Mouse (Mus musculus) mouse trophoblast stem cell (cell line): ENCODE measurements around the gene Sh3bp5l.

Experiments used
- in situ Hi-C, 2 experiments: fragments of 300-500 bp; cut with MseI, MboI; formaldehyde crosslinking; loops; 2 replicates in 1 of 2; 3 replicates in 1 of 2; pipeline ENCODE4 v1.15.1; 2025

The Sh3bp5l gene

DNA sequence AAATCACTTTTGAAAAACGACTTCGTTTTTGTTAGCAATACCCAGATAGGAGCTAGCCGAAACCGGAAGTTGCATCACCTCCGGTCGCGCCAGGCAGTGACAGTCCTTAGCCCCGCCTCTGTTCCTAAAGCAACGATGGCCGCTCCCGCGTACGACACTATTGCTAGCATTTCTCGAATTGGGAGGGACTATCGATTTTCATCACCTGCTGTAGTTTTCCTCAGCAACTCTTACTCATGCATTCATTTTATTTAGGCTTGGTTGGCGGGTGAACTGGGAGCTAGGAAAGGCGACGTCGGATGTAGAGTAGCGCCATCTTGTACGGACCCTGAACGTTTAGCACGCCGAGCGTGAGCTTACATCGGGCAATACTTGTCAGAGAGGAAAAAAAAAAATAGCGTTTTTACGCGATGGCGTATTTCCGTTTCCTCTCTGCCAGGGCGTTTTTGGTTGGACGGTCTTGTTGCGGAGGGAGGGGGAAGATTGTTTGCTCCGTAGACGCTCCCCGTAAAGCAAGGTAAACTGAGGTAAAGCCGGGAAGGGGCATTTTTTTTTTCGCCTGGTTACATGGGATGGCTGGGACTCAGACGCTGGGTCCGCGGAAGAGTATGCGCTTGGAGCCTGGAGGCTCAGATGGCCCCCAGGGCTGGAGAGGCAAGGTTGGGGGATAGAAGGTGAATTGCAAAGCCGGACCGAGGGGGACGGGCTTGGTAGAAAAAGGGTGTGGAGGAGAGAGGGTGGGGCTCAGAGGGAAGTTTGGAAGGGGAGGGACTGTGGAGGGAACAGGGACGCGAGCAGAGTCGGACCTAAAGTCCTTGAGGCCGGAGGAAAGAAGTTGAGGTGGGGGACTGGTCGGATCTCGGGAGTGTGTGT is at the start of gene Sh3bp5l, which contains the start of gene Zfp672:
TSS of gene Sh3bp5l (plus strand) at position 449 of the 873 bp plus-strand sequence.
TSS of gene Zfp672 (minus strand) at position 64 of the 873 bp plus-strand sequence.
- in situ Hi-C loops: no loop called here

GRCm38 (mm10) chr11:58281970-58282496 is 48.5 kb upstream of the Sh3bp5l start:
- in situ Hi-C loops: no loop called here

- in situ Hi-C loops: no loop called here
These were observed 48.0 kb upstream of the Sh3bp5l start for GRCm38 (mm10) chr11:58282518-58282917.

DNA sequence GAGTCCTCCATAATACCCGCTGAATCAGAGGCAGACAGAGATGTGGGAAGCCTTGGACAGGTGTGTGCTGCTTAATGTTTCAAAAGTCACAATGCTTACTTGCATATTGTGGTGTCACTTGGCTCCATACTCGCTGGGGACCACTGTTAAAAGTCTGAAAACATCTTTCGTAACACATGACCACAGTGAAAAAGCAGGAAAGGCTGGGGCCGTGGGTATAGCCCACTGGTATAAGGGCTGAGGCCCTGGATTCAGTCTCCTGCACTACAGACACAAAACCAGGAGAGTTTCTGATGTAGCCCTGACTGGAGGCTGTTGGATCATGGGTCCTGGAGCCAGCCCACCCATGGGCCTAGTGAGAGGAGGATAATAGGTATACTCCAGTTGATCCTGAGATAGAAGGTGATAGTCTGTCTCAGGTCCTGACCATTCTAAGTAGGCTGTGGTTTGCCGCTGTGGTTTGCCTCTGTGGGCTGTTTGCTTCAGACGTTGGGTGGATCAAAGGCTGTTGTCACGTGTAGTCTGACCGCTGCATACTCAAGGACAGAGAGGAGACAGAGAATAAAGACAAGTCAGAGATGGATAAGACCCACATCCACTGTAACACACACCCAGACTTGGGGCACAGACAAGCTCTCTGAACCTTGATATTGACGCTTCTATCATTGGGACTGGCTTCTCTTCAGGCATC is 40.4 kb upstream of the Sh3bp5l start:
- in situ Hi-C loops: loop anchor here in 1 of 2 experiments (5.0 kb wide), 1 partner anchor 33 kb away; no protein-coding TSS in a partner anchor

DNA sequence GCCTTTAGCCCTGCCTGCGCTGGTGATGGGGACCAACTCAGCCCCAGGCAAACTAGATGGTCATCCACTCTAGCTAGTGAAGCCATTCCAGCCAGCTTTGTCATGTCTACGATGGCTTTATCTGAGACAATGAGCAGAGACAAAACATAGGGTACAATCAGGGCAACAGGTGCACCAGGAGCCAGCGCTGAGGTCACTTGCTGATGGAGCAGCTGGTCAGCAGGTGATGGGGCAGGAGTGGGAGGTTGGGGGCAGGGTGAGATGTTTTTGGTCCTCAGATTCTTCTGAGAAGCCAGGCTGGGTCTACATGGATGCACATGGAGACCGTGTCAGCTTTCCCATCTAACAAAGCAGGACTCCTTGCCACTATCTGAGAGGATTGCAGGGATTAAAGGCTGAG is 39.7 kb upstream of the Sh3bp5l start:
- in situ Hi-C loops: loop anchor here in 1 of 2 experiments (5.0 kb wide), 1 partner anchor 34 kb away; no protein-coding TSS in a partner anchor

- in situ Hi-C loops: loop anchor here in 1 of 2 experiments (5.0 kb wide), 1 partner anchor 35 kb away; no protein-coding TSS in a partner anchor
These were observed 37.7 kb upstream of the Sh3bp5l start for GRCm38 (mm10) chr11:58292791-58293190.

- in situ Hi-C loops: no loop called here
These were observed 33.1 kb upstream of the Sh3bp5l start for GRCm38 (mm10) chr11:58297396-58297795.

- in situ Hi-C loops: loop anchor here in 1 of 2 experiments (10.0 kb wide), 1 partner anchor 126 kb away; the partner anchor contains the start of gene Mrpl22
These were observed 29.5 kb upstream of the Sh3bp5l start for GRCm38 (mm10) chr11:58301057-58301456.

GRCm38 (mm10) chr11:58301837-58302754 is 28.4 kb upstream of the Sh3bp5l start:
- in situ Hi-C loops: loop anchor here in 1 of 2 experiments (10.0 kb wide), 1 partner anchor 127 kb away; the partner anchor contains the start of gene Mrpl22

GRCm38 (mm10) chr11:58302774-58303445 is 27.6 kb upstream of the Sh3bp5l start:
- in situ Hi-C loops: loop anchor here in 1 of 2 experiments (10.0 kb wide), 1 partner anchor 128 kb away; the partner anchor contains the start of gene Mrpl22

GRCm38 (mm10) chr11:58303594-58303993 is 26.9 kb upstream of the Sh3bp5l start:
- in situ Hi-C loops: loop anchor here in 1 of 2 experiments (10.0 kb wide), 1 partner anchor 129 kb away; the partner anchor contains the start of gene Mrpl22

GRCm38 (mm10) chr11:58305299-58305698 is 25.2 kb upstream of the Sh3bp5l start:
- in situ Hi-C loops: loop anchor here in 1 of 2 experiments (10.0 kb wide), 1 partner anchor 130 kb away; the partner anchor contains the start of gene Mrpl22

DNA sequence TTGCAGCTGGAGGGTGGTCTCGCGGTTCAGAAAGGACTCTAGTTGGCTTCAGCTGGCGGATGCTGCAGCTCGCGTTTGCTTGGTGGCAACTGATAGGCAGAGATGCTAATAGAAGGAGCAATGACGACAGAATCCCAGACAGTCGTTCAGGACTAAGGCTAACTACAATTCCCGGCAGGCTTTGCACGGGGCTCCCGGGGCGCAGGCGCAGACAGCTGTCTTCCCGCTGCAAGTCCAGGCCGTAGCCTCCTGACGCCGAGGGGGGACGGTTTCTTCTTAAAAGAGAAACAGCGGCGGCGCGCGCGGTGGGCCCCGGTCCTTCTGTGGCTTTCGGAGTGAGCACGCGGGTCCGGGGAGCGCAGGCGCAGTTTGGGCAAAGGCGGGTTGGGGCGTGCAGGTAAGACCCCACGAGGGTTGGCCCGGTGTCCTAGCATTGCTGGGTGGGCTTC is 23.6 kb upstream of the Sh3bp5l start, which contains the start of gene Zfp692:
TSS of gene Zfp692 (plus strand) at position 210 of the 449 bp plus-strand sequence.
- in situ Hi-C loops: loop anchor here in 1 of 2 experiments (10.0 kb wide), 1 partner anchor 132 kb away; the partner anchor contains the start of gene Mrpl22

DNA sequence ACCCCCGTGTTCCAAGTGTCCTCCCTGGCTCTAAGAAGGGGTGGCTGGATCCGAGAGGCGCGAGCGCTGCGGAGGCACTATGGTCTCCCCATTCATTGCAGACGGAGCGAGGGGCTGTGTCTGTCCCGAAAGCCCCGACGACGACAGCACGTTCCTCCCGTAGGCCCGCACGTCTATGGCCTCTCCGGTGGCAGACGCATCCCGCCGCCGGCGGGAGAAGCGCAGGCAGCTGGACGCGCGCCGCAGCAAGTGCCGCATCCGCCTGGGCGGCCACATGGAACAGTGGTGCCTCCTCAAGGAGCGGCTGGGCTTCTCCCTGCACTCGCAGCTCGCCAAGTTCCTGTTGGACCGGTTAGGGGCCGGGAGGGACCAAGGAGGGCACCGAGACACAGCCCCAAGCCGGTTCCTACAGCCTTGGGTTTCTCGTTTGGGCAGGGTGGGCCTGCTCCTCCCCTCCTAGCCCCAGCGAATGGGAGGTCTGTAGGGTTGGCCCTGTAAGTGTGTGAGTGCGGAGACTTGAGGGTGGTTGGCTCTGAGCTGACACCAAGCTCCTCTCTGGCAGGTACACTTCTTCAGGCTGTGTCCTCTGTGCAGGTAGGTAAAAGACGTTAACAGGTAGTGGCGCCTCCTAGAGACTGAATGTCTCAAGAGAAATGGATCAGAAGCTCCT is 23.0 kb upstream of the Sh3bp5l start:
- in situ Hi-C loops: loop anchor here in 1 of 2 experiments (10.0 kb wide), 1 partner anchor 133 kb away; the partner anchor contains the start of gene Mrpl22

- in situ Hi-C loops: loop anchor here in 1 of 2 experiments (10.0 kb wide), 1 partner anchor 134 kb away; the partner anchor contains the start of gene Mrpl22
These were observed 21.9 kb upstream of the Sh3bp5l start for GRCm38 (mm10) chr11:58308661-58309060.

- in situ Hi-C loops: no loop called here
These were observed 16.5 kb upstream of the Sh3bp5l start for GRCm38 (mm10) chr11:58314069-58314468.

GRCm38 (mm10) chr11:58315536-58316168 is 14.9 kb upstream of the Sh3bp5l start:
- in situ Hi-C loops: no loop called here

- in situ Hi-C loops: no loop called here
These were observed 14.2 kb upstream of the Sh3bp5l start for GRCm38 (mm10) chr11:58316344-58316743.
